Mouse (Mus musculus) cortical plate, adult 2 months (tissue): ENCODE data around the gene Adgrf1.

Experiments used
- CTCF ChIP-seq: fragments of 200-500 bp; IDR thresholded peaks from 2 replicates; pipeline ENCODE4 v1.5.1; 2011; ENCODE audit warnings: mild to moderate bottlenecking, control low read depth, low read length; ENCODE audit not compliant: insufficient read depth; ENCODE audit errors: extremely low read depth
- POLR2A ChIP-seq: fragments of 200-500 bp; IDR thresholded peaks from 2 replicates; pipeline ENCODE4 v1.6.1; 2011; ENCODE audit warnings: mild to moderate bottlenecking, low read length, control low read depth; ENCODE audit not compliant: insufficient read depth; ENCODE audit errors: extremely low read depth

GRCm38 (mm10) chr17:43332686-43333085 lies 62.6 kb downstream of the Adgrf1 start:
- TF ChIP-seq CTCF = no peak
- no peak for TF ChIP-seq POLR2A
